Mouse (Mus musculus) lung, postnatal 0 days (tissue): Measurements from ENCODE around the gene Lrrc3c. TPM values are rescaled to one million over a fixed set of nuclear protein-coding genes. Genes with fewer than 3 reads are reported as not detected.
"Not testable (repeated sequence)": the region's sequence is repeated elsewhere in the genome, so short reads cannot be mapped to it uniquely, and the experiment has no call there.

Experiments
- ATAC-seq: fragments of 200-750 bp; cut with Nextera tagmentation; 2 replicates; pipeline ENCODE4 v1.8.0; 2017; ENCODE audit warnings: moderate library complexity
- DNase-seq: peaks from one replicate; pipeline ENCODE4 v3.0.0-alpha.2; 2016; ENCODE audit warnings: low spot score
- H3K27ac ChIP-seq: fragments of 300-500 bp; sonication (generic); 2 replicates; pipeline ENCODE4 v1.5.1; 2014; ENCODE audit warnings: antibody characterized with exemption, mild to moderate bottlenecking, low read length, mixed read lengths
- H3K27me3 ChIP-seq: fragments of 300-500 bp; sonication (generic); replicated peaks from 2 replicates; pipeline ENCODE4 v1.6.1; 2014; ENCODE audit warnings: low read length, mixed read lengths; ENCODE audit not compliant: insufficient read depth
- H3K36me3 ChIP-seq: fragments of 300-500 bp; sonication (generic); 2 replicates; pipeline ENCODE4 v1.6.1; 2014; ENCODE audit warnings: low read length, mixed read lengths; ENCODE audit not compliant: insufficient read depth
- H3K4me1 ChIP-seq: fragments of 300-500 bp; sonication (generic); 2 replicates; pipeline ENCODE4 v1.6.1; 2014; ENCODE audit warnings: antibody characterized with exemption, low read depth, low read length, mixed read lengths; ENCODE audit not compliant: insufficient read depth
- H3K4me2 ChIP-seq: fragments of 300-500 bp; sonication (generic); replicated peaks from 2 replicates; pipeline ENCODE4 v1.6.1; 2014; ENCODE audit warnings: low read depth, mild to moderate bottlenecking, low read length, moderate library complexity, mixed read lengths
- H3K4me3 ChIP-seq: fragments of 300-500 bp; sonication (generic); 2 replicates; pipeline ENCODE4 v1.5.1; 2014; ENCODE audit warnings: low read depth, low read length
- H3K9ac ChIP-seq: fragments of 300-500 bp; sonication (generic); replicated peaks from 2 replicates; pipeline ENCODE4 v1.6.1; 2014; ENCODE audit warnings: low read depth, mild to moderate bottlenecking
- H3K9me3 ChIP-seq: fragments of 300-500 bp; sonication (generic); 2 replicates; pipeline ENCODE4 v1.6.1; 2016; ENCODE audit warnings: low read length, mixed read lengths
- CTCF ChIP-seq: IDR thresholded peaks from 2 replicates; pipeline ENCODE4 v1.5.1; 2016; ENCODE audit warnings: antibody characterized with exemption, mild to moderate bottlenecking
- EP300 ChIP-seq: IDR thresholded peaks from 2 replicates; pipeline ENCODE4 v1.6.1; 2016; ENCODE audit warnings: antibody characterized with exemption, mild to moderate bottlenecking, control low read depth
- WGBS: fragments of 180-500 bp; shearing (Covaris S2); extraction: QIAGEN DNeasy Blood & Tissue Kit; methylation state at CpG from one replicate; pipeline ENCODE4 v1.1.7; 2014; 5-methylcytosine and 5-hydroxymethylcytosine counted together
- polyA plus RNA-seq: library from polyadenylated mRNA; unstranded; fragments of >200 nt; fragmentation: Nextera tagmentation; extraction: Ambion mirVana; gene quantifications from 2 replicates; pipeline ENCODE4 v1.2.1, GENCODE M21; 2015

Gene Lrrc3c
- polyA plus RNA-seq, 1 experiment from 2014 or later, result not detected

DNA sequence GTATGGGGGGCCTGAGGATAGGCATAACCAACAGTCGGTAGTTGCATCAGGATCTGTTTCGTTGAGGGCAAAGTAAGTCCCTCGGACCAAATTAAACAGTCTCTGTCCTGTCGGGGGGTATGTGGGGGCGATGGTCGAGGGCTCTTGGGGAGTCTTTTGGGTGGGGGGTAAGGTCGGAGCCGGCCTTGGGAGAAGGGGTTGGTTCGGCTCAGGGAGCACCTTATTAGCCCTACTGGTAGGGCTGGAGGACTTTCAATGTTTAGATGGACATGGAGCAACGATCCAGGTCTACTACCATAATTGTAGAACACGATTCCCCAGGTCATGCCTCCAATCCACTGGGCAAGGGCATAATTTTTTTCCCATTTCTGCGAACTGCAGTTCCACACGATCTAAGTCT is 22.7 kb downstream of the Lrrc3c start:
- DNase-seq, result no peak
- Histone ChIP-seq H3K27ac (no peak overlapping the region), H3K4me2 (no peak overlapping the region), H3K36me3 (no peaks in the 10 kb centered on the region), H3K4me3 (no peak overlapping the region), H3K9me3 (no peaks in the 10 kb centered on the region), H3K4me1 (no peaks in the 10 kb centered on the region), H3K9ac (no peak overlapping the region), H3K27me3 (no peaks in the 10 kb centered on the region)
- ATAC-seq, result no peak
- WGBS, result 91% methylated on average over 13 of the region's 13 CpGs
- TF ChIP-seq CTCF (no peak), EP300 (no peak)

DNA sequence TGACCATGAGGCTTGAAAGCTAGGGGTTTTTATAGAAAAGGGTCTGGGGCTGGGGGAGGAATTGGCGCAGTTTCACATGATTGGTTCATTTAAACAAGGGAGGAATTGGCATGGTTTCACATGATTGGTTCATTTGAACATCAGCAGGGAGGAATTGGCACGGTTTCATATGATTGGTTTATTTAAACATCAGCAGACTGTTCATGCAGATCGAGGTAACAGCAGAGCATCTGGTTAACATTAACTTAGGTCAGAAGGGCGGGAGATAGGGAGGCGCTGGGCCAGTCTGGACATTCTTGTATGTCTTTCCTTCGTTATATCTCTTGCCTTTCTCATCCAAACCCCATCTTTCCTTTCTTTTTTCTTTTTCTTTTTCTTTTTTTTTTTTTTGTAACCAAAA is 25.9 kb downstream of the Lrrc3c start:
- not testable (repeated sequence) for H3K36me3 ChIP-seq, H3K9me3 ChIP-seq, H3K4me2 ChIP-seq, H3K27ac ChIP-seq, ATAC-seq, H3K4me3 ChIP-seq, H3K4me1 ChIP-seq, H3K27me3 ChIP-seq, H3K9ac ChIP-seq, DNase-seq
- 70% methylated on average over 6 of the region's 6 CpGs for WGBS

DNA sequence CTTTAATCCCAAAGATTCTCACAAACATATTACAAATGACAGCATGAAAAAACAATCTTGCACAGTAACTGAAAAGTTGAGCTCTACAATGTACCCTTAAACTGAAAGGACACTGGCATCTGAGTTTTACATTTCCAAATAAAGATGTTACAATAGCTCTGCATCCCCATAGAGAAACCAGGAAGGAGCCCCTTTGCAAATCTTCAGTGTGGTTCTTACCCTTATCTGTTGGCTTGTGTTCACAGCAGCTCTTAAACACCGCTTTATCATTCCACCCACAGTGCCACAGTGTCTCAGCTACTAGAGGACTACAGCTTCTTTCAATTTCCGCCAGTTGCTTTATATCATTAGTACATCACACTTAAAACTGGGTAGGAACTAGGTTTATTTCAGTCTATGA is 26.3 kb downstream of the Lrrc3c start:
- not testable (repeated sequence) for H3K9ac ChIP-seq, DNase-seq, H3K4me2 ChIP-seq, H3K4me3 ChIP-seq, H3K27ac ChIP-seq, H3K27me3 ChIP-seq, H3K9me3 ChIP-seq, H3K36me3 ChIP-seq, ATAC-seq, H3K4me1 ChIP-seq
- 83% methylated on average over 2 of the region's 2 CpGs for WGBS

DNA sequence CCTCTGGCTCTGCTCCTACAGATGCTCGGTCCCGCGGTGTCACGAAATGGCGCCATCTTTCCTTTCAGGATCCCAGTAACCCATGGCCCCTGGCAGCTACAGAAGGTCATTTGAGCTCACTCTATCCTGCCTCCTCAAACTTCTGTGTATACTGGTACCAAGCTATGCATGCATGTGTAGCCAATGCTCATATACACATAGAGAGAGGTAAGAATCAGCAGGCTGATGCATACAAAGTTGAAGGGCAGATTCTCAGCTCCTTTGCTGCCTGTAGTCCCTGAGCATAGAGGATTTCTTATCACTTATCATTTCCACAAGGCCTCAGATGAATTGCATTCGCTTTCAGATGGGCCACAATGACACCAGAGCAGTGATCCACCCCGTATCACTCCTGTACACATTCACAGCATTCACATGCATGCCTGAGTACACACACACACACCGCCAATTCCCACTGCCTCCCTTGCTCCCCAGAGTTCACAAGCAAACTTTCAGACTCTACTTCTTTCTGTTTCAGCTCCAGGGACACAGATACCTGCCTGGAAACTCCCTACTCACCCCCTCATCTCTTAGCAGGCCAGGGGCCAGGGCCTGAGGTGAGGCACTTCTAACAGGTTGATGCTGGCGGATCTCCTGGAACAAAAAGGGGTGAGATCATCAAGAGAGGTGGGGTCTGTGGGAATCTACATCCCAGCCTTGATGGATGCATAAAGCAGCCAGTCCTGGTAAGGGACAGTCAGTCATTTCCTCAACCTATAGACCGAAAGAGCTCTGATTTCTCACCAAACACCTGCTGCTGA is 27.7 kb downstream of the Lrrc3c start, which contains the start of the genes Gm12355 and Gsdma3:
Gene Gm12355 (minus strand): TSS at position 51 of the 800 bp plus-strand sequence.
Gene Gsdma3 (plus strand): TSS at position 750 of the 800 bp plus-strand sequence.
- Histone ChIP-seq H3K9me3 (no peaks in the 10 kb centered on the region), H3K4me1 (no peaks in the 10 kb centered on the region), H3K27me3 (no peaks in the 10 kb centered on the region), H3K4me2 (no peak within 1 kb of the TSS), H3K27ac (no peak within 1 kb of the TSS), H3K4me3 (no peak within 1 kb of the TSS), H3K9ac (no peak within 1 kb of the TSS), H3K36me3 (no peaks in the 10 kb centered on the region)
- WGBS, result 89% methylated on average over 10 of the region's 10 CpGs
- TF ChIP-seq EP300, result no peak
- no peak for TF ChIP-seq CTCF
- ATAC-seq (no peak), DNase-seq (no peak)

DNA sequence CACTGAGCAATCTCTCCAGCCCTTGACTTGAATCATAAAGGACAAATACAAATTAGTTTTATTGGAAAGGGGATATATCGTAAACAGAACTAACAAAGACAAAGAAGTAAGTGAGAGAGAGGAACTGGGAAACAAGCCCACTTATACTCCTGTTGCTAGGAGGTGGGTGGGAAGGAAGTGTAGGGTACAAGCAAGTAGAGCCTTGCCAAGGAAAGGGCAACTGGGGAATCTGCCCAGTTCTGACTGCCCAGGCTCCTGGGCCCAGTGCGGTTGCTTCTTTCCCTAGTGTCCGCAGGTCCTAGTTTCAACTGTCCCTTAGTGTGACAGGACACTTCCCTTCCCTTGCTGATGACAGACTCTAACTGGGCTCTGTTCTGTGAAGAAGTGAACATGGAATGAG is 30.6 kb downstream of the Lrrc3c start:
- Histone ChIP-seq H3K27me3 (no peaks in the 10 kb centered on the region), H3K9me3 (no peaks in the 10 kb centered on the region), H3K4me3 (no peak overlapping the region), H3K4me2 (no peak overlapping the region), H3K36me3 (no peaks in the 10 kb centered on the region), H3K9ac (no peak overlapping the region), H3K27ac (no peak overlapping the region), H3K4me1 (no peaks in the 10 kb centered on the region)
- TF ChIP-seq CTCF, result no peak
- ATAC-seq, result no peak
- no peak for DNase-seq
- WGBS, result 85% methylated on average over 3 of the region's 3 CpGs

DNA sequence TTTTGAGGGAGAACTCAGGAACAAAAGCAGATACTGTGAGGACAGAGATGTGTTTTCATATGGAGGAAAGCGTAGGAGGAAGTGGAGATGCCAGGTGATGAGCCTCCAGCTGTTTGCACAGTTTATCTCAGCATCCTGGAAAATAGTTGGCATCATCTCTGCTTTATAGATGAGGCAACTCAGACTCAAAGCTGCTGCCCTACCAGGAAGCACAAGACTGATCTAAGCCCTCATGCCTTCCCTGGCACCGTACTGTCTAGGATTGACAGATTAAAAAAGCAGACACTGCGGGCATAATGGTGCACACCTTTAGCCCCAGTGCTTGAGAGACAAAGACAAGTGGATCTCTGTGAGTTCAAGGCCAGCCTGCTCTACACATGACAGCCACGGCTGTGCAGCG is 32.6 kb downstream of the Lrrc3c start:
- Histone ChIP-seq H3K9ac (no peak overlapping the region), H3K4me3 (no peak overlapping the region), H3K9me3 (no peaks in the 10 kb centered on the region), H3K27ac (no peak overlapping the region), H3K4me2 (no peak overlapping the region), H3K36me3 (no peaks in the 10 kb centered on the region), H3K4me1 (no peaks in the 10 kb centered on the region), H3K27me3 (no peaks in the 10 kb centered on the region)
- DNase-seq, result no peak
- TF ChIP-seq EP300 (no peak), CTCF (no peak)
- 77% methylated on average over 5 of the region's 5 CpGs for WGBS
- ATAC-seq, result no peak
